8 mouse cellular contexts compared by ENCODE assay signal in genomic region chr17:23843141-23843811, GRCm38 (mm10). TPM values are rescaled to one million over a fixed set of nuclear protein-coding genes. Genes with fewer than 3 reads are reported as not detected.
DNase-seq lines count a peak whose midpoint lies in the region; ATAC-seq lines count a peak whose summit lies in the region.

No protein-coding gene starts in this region.

- no peak overlapping the region for H3K27ac ChIP-seq in heart, embryonic 11.5 days (ENCODE audit: low read depth, low read length)
- no peak overlapping the region for H3K27ac ChIP-seq in intestine, embryonic 14.5 days (ENCODE audit: low read depth)
- H3K27ac ChIP-seq in midbrain, embryonic 14.5 days (replicated peaks; ENCODE audit: low read depth, low read length) = no peak overlapping the region

- WGBS in heart, embryonic 11.5 days (ENCODE audit: insufficient replicate concordance) = 34% methylated on average over 23 of the region's 23 CpGs
- 48% methylated on average over 23 of the region's 23 CpGs for WGBS in intestine, embryonic 14.5 days
- WGBS in midbrain, embryonic 14.5 days = 46% methylated on average over 23 of the region's 23 CpGs

- H3K27me3 ChIP-seq in heart, embryonic 11.5 days (ENCODE audit: control insufficient read depth, insufficient read depth, low read length) = peaks cover 5% of the 10 kb centered on the region; the same call in 1 of the 2 replicates
- H3K27me3 ChIP-seq in intestine, embryonic 14.5 days (replicated peaks; ENCODE audit: control insufficient read depth, insufficient read depth, low read length) = no peaks in the 10 kb centered on the region
- no peaks in the 10 kb centered on the region for H3K27me3 ChIP-seq in midbrain, embryonic 14.5 days (ENCODE audit: control insufficient read depth, insufficient read depth, low read length)

- no peak for DNase-seq in heart, adult 9 months (ENCODE audit: low spot score in 2 of 2)
- DNase-seq in R1 (ENCODE audit: low read depth, low spot score) = peak; percentile 89
- no peak for DNase-seq in intestine, embryonic 14.5 days (ENCODE audit: low spot score)
- no peak for DNase-seq in midbrain, embryonic 14.5 days
- no peak for DNase-seq in adipocyte (ENCODE audit: low spot score)
- no peak for DNase-seq in right cerebral cortex, postnatal 4 days
- no peak for DNase-seq in frontal cortex, postnatal 36 days (ENCODE audit: low spot score in 2 of 2)

- no peaks in the 10 kb centered on the region for H3K36me3 ChIP-seq in heart, embryonic 11.5 days (ENCODE audit: control insufficient read depth, insufficient read depth, low read length)
- H3K36me3 ChIP-seq in intestine, embryonic 14.5 days (ENCODE audit: control insufficient read depth, insufficient read depth, low read length) = no peaks in the 10 kb centered on the region
- H3K36me3 ChIP-seq in midbrain, embryonic 14.5 days (ENCODE audit: control insufficient read depth, insufficient read depth, low read length) = no peaks in the 10 kb centered on the region

- H3K4me3 ChIP-seq in heart, embryonic 11.5 days (ENCODE audit: low read depth, low read length) = no peak overlapping the region; the same call in 1 of the 2 replicates
- no peak overlapping the region for H3K4me3 ChIP-seq in intestine, embryonic 14.5 days (ENCODE audit: low read depth, low read length)
- H3K4me3 ChIP-seq in midbrain, embryonic 14.5 days (replicated peaks; ENCODE audit: low read depth, low read length) = no peak overlapping the region

- peak; percentile 42; the same call in 1 of the 2 replicates for ATAC-seq in heart, embryonic 11.5 days (replicated peaks; ENCODE audit: insufficient number of reproducible peaks, low FRiP score, low TSS enrichment)
- ATAC-seq in intestine, embryonic 14.5 days (replicated peaks; ENCODE audit: low FRiP score, low TSS enrichment, low read depth) = 0 out of 2 replicates have a peak, but pooled peaks have one; percentile 32
- no peak for ATAC-seq in midbrain, embryonic 14.5 days (ENCODE audit: low FRiP score, low TSS enrichment)

- no peaks in the 10 kb centered on the region for H3K9me3 ChIP-seq in heart, embryonic 11.5 days (replicated peaks; ENCODE audit: control insufficient read depth, low read length)
- no peaks in the 10 kb centered on the region for H3K9me3 ChIP-seq in intestine, embryonic 14.5 days (ENCODE audit: control insufficient read depth, low read length)
- H3K9me3 ChIP-seq in midbrain, embryonic 14.5 days (ENCODE audit: control insufficient read depth, low read length) = no peaks in the 10 kb centered on the region

- H3K9ac ChIP-seq in heart, embryonic 11.5 days (ENCODE audit: low read depth, low read length) = no peak overlapping the region
- H3K9ac ChIP-seq in intestine, embryonic 14.5 days (ENCODE audit: low read length) = no peak overlapping the region
- no peak overlapping the region for H3K9ac ChIP-seq in midbrain, embryonic 14.5 days (replicated peaks; ENCODE audit: low read length)

- H3K4me1 ChIP-seq in heart, embryonic 11.5 days (ENCODE audit: control insufficient read depth, insufficient read depth, low read length) = 0 out of 2 replicates have a peak, but pooled peaks cover 4% of the 10 kb centered on the region
- no peaks in the 10 kb centered on the region for H3K4me1 ChIP-seq in intestine, embryonic 14.5 days (replicated peaks; ENCODE audit: control insufficient read depth, insufficient read depth, low read length)
- 0 out of 2 replicates have a peak, but pooled peaks cover 3% of the 10 kb centered on the region for H3K4me1 ChIP-seq in midbrain, embryonic 14.5 days (ENCODE audit: control insufficient read depth, insufficient read depth, low read length)

- peak overlapping the region; percentile 56 for H3K4me2 ChIP-seq in heart, embryonic 11.5 days
- peak overlapping the region; percentile 35; the same call in 1 of the 2 replicates for H3K4me2 ChIP-seq in intestine, embryonic 14.5 days (ENCODE audit: low read length)
- peak overlapping the region; percentile 33 for H3K4me2 ChIP-seq in midbrain, embryonic 14.5 days (ENCODE audit: low read length)

RNA-seq across cellular contexts. Expression of gene Prss32, which starts 0.4 kb away (rescaled TPM):
- polyA plus RNA-seq in heart, embryonic 11.5 days (2014; fragmentation: Nextera tagmentation; extraction: Ambion mirVana) = not detected in 2 replicates
- polyA plus RNA-seq in intestine, embryonic 14.5 days (2014; fragmentation: Nextera tagmentation; extraction: Ambion mirVana) = 1.1 and 1.5 TPM in 2 replicates
- polyA plus RNA-seq in midbrain, embryonic 14.5 days (2014; fragmentation: Nextera tagmentation; extraction: Ambion mirVana) = not detected in 2 replicates

RNA-seq across cellular contexts. Expression of gene Prss41, which starts 0.7 kb away (rescaled TPM):
- polyA plus RNA-seq in heart, embryonic 11.5 days (2014; fragmentation: Nextera tagmentation; extraction: Ambion mirVana) = 0.19 and 0.31 TPM in 2 replicates
- polyA plus RNA-seq in intestine, embryonic 14.5 days (2014; fragmentation: Nextera tagmentation; extraction: Ambion mirVana) = 2.1 and 2.9 TPM in 2 replicates
- 1.00 and 2.2 TPM in 2 replicates for polyA plus RNA-seq in midbrain, embryonic 14.5 days (2014; fragmentation: Nextera tagmentation; extraction: Ambion mirVana)

RNA-seq across cellular contexts. Expression of gene Prss33, which starts 7.4 kb away (rescaled TPM):
- polyA plus RNA-seq in heart, embryonic 11.5 days (2014; fragmentation: Nextera tagmentation; extraction: Ambion mirVana) = not detected in 2 replicates
- 0.26 TPM in 1 of 2 replicates, not detected in the other for polyA plus RNA-seq in intestine, embryonic 14.5 days (2014; fragmentation: Nextera tagmentation; extraction: Ambion mirVana)
- polyA plus RNA-seq in midbrain, embryonic 14.5 days (2014; fragmentation: Nextera tagmentation; extraction: Ambion mirVana) = 0.41 TPM in 1 of 2 replicates, not detected in the other

RNA-seq across cellular contexts. Expression of gene Elob, which starts 14.3 kb away (rescaled TPM):
- polyA plus RNA-seq in heart, embryonic 11.5 days (2014; fragmentation: Nextera tagmentation; extraction: Ambion mirVana) = 929 and 1,004 TPM in 2 replicates
- polyA plus RNA-seq in intestine, embryonic 14.5 days (2014; fragmentation: Nextera tagmentation; extraction: Ambion mirVana) = 1,105 and 1,121 TPM in 2 replicates
- 1,255 and 1,621 TPM in 2 replicates for polyA plus RNA-seq in midbrain, embryonic 14.5 days (2014; fragmentation: Nextera tagmentation; extraction: Ambion mirVana)

RNA-seq across cellular contexts. Expression of gene Prss21, which starts 24.6 kb away (rescaled TPM):
- not detected in 2 replicates for polyA plus RNA-seq in heart, embryonic 11.5 days (2014; fragmentation: Nextera tagmentation; extraction: Ambion mirVana)
- not detected in 2 replicates for polyA plus RNA-seq in intestine, embryonic 14.5 days (2014; fragmentation: Nextera tagmentation; extraction: Ambion mirVana)
- polyA plus RNA-seq in midbrain, embryonic 14.5 days (2014; fragmentation: Nextera tagmentation; extraction: Ambion mirVana) = not detected in 2 replicates
